Mouse (Mus musculus) midbrain, embryonic 12.5 days (tissue): ENCODE data around the gene Mkks. TPM values are rescaled to one million over a fixed set of nuclear protein-coding genes. Genes with fewer than 3 reads are reported as not detected.

Source experiments
- ATAC-seq: fragments of 200-750 bp; cut with Nextera tagmentation; 2 replicates; pipeline ENCODE4 v1.8.0; 2017; ENCODE audit warnings: low read depth, moderate TSS enrichment, moderate library complexity; ENCODE audit not compliant: low FRiP score
- H3K27ac ChIP-seq: fragments of 300-500 bp; sonication (generic); replicated peaks from 2 replicates; pipeline ENCODE4 v1.5.1; 2016; ENCODE audit warnings: mild to moderate bottlenecking
- H3K27me3 ChIP-seq: fragments of 300-500 bp; sonication (generic); 2 replicates; pipeline ENCODE4 v1.6.1; 2016; ENCODE audit warnings: mild to moderate bottlenecking
- H3K36me3 ChIP-seq: fragments of 300-500 bp; sonication (generic); 2 replicates; pipeline ENCODE4 v1.6.1; 2016
- H3K4me1 ChIP-seq: fragments of 300-500 bp; sonication (generic); 2 replicates; pipeline ENCODE4 v1.6.1; 2016
- H3K4me2 ChIP-seq: fragments of 300-500 bp; sonication (generic); replicated peaks from 2 replicates; pipeline ENCODE4 v1.6.1; 2016; ENCODE audit warnings: mild to moderate bottlenecking, moderate library complexity
- H3K4me3 ChIP-seq: fragments of 300-500 bp; sonication (generic); 2 replicates; pipeline ENCODE4 v1.5.1; 2016; ENCODE audit warnings: mild to moderate bottlenecking
- H3K9ac ChIP-seq: fragments of 300-500 bp; sonication (generic); replicated peaks from 2 replicates; pipeline ENCODE4 v1.6.1; 2016; ENCODE audit warnings: mild to moderate bottlenecking, moderate library complexity
- H3K9me3 ChIP-seq: fragments of 300-500 bp; sonication (generic); 2 replicates; pipeline ENCODE4 v1.6.1; 2016; ENCODE audit warnings: mild to moderate bottlenecking
- WGBS: fragments of 180-500 bp; shearing (Covaris S2); methylation state at CpG from one replicate; pipeline ENCODE4 v1.1.7; 2016; 5-methylcytosine and 5-hydroxymethylcytosine counted together
- polyA plus RNA-seq: library from polyadenylated mRNA; unstranded; fragments of >200 nt; fragmentation: Nextera tagmentation; extraction: Ambion mirVana; gene quantifications from 2 replicates; pipeline ENCODE4 v1.2.1, GENCODE M21; 2016

Mkks gene
- polyA plus RNA-seq, 1 experiment from 2014 or later: 13.5 TPM

GRCm38 (mm10) chr2:136832936-136833335, 58.3 kb downstream of the Mkks start:
- no peaks in the 10 kb centered on the region for H3K9me3 ChIP-seq
- H3K9ac ChIP-seq: no peak overlapping the region
- WGBS: 84% methylated on average over 3 of the region's 3 CpGs
- no peak overlapping the region for H3K4me3 ChIP-seq
- no peaks in the 10 kb centered on the region for H3K4me1 ChIP-seq
- no peak overlapping the region for H3K4me2 ChIP-seq
- H3K36me3 ChIP-seq: no peaks in the 10 kb centered on the region
- H3K27me3 ChIP-seq: no peaks in the 10 kb centered on the region
- no peak overlapping the region for H3K27ac ChIP-seq
- ATAC-seq: no peak

- 89% methylated on average over 4 of the region's 4 CpGs for WGBS
- H3K36me3 ChIP-seq: no peaks in the 10 kb centered on the region
These were observed 63.6 kb downstream of the Mkks start for GRCm38 (mm10) chr2:136827612-136828011.

More at GRCm38 (mm10) chr2:136827612-136828011, 63.6 kb downstream of the Mkks start:
- Histone ChIP-seq H3K4me3 (no peak overlapping the region), H3K4me2 (no peak overlapping the region), H3K9ac (no peak overlapping the region), H3K9me3 (no peaks in the 10 kb centered on the region), H3K27ac (no peak overlapping the region), H3K27me3 (no peaks in the 10 kb centered on the region), H3K4me1 (peaks cover 3% of the 10 kb centered on the region; the same call in 1 of the 2 replicates)
- ATAC-seq: no peak

Other genes starting within 250 kb of the Mkks start
- 37.0 and 47.6 TPM in 2 replicates for gene Snap25, start 177.9 kb downstream of the Mkks start, polyA plus RNA-seq
- gene AL731706.2, start 5.7 kb downstream of the Mkks start, polyA plus RNA-seq: 11.3 and 14.6 TPM in 2 replicates
- gene Slx4ip, start 171 bp downstream of the Mkks start, polyA plus RNA-seq: 13.2 and 13.8 TPM in 2 replicates
- 19.5 and 22.5 TPM in 2 replicates for gene AL731706.1, start within 50 bp of the Mkks start, polyA plus RNA-seq
- 51.2 and 53.0 TPM in 2 replicates for gene Jag1, start 225.3 kb upstream of the Mkks start, polyA plus RNA-seq